Mouse (Mus musculus) neural tube, embryonic 15.5 days (tissue): ENCODE data around the gene Gp5. TPM values are rescaled to one million over a fixed set of nuclear protein-coding genes. Genes with fewer than 3 reads are reported as not detected.

Source experiments
- ATAC-seq: fragments of 200-750 bp; cut with Nextera tagmentation; 2 replicates; pipeline ENCODE4 v1.8.0; 2017; ENCODE audit warnings: mild to moderate bottlenecking, moderate TSS enrichment, moderate library complexity; ENCODE audit not compliant: low FRiP score
- H3K27ac ChIP-seq: fragments of 300-500 bp; sonication (generic); replicated peaks from 2 replicates; pipeline ENCODE4 v1.5.1; 2015; ENCODE audit warnings: mild to moderate bottlenecking, inconsistent platforms
- H3K27me3 ChIP-seq: fragments of 300-500 bp; sonication (generic); replicated peaks from 2 replicates; pipeline ENCODE4 v1.6.1; 2015; ENCODE audit warnings: inconsistent platforms
- H3K36me3 ChIP-seq: fragments of 300-500 bp; sonication (generic); 2 replicates; pipeline ENCODE4 v1.6.1; 2015; ENCODE audit warnings: inconsistent platforms
- H3K4me1 ChIP-seq: fragments of 300-500 bp; sonication (generic); 2 replicates; pipeline ENCODE4 v1.6.1; 2015; ENCODE audit warnings: inconsistent platforms
- H3K4me2 ChIP-seq: fragments of 300-500 bp; sonication (generic); 2 replicates; pipeline ENCODE4 v1.6.1; 2015; ENCODE audit warnings: inconsistent platforms, mild to moderate bottlenecking, moderate library complexity
- H3K4me3 ChIP-seq: fragments of 300-500 bp; sonication (generic); replicated peaks from 2 replicates; pipeline ENCODE4 v1.5.1; 2015; ENCODE audit warnings: mild to moderate bottlenecking, inconsistent platforms
- H3K9ac ChIP-seq: fragments of 300-500 bp; sonication (generic); replicated peaks from 2 replicates; pipeline ENCODE4 v1.6.1; 2015; ENCODE audit warnings: mild to moderate bottlenecking, inconsistent platforms
- H3K9me3 ChIP-seq: fragments of 300-500 bp; sonication (generic); replicated peaks from 2 replicates; pipeline ENCODE4 v1.6.1; 2016; ENCODE audit warnings: inconsistent platforms
- WGBS: fragments of 180-500 bp; shearing (Covaris S2); methylation state at CpG from one replicate; pipeline ENCODE4 v1.1.7; 2015; ENCODE audit warnings: mixed read lengths; 5-methylcytosine and 5-hydroxymethylcytosine counted together
- polyA plus RNA-seq: library from polyadenylated mRNA; unstranded; fragments of >200 nt; fragmentation: Nextera tagmentation; extraction: Ambion mirVana; gene quantifications from 2 replicates; pipeline ENCODE4 v1.2.1, GENCODE M21; 2015

Gene Gp5
- polyA plus RNA-seq, 1 experiment from 2014 or later, result 0.52 TPM

GRCm38 (mm10) chr16:30302686-30303085 is 7.9 kb downstream of the Gp5 start:
- no peaks in the 10 kb centered on the region for H3K4me1 ChIP-seq
- 90% methylated on average over 6 of the region's 6 CpGs for WGBS
- H3K36me3 ChIP-seq, result no peaks in the 10 kb centered on the region

GRCm38 (mm10) chr16:30299711-30300277 is 10.8 kb downstream of the Gp5 start:
- ATAC-seq, result no peak
- H3K27me3 ChIP-seq, result 0 out of 2 replicates have a peak, but pooled peaks cover 5% of the 10 kb centered on the region
- no peak overlapping the region for H3K9ac ChIP-seq
- WGBS, result 77% methylated on average over 10 of the region's 10 CpGs
- no peak overlapping the region for H3K4me3 ChIP-seq
- H3K36me3 ChIP-seq, result no peaks in the 10 kb centered on the region
- no peaks in the 10 kb centered on the region for H3K9me3 ChIP-seq
- H3K27ac ChIP-seq, result no peak overlapping the region
- H3K4me2 ChIP-seq, result no peak overlapping the region
- H3K4me1 ChIP-seq, result no peaks in the 10 kb centered on the region

More at GRCm38 (mm10) chr16:30302686-30303085, 7.9 kb downstream of the Gp5 start:
- no peak for ATAC-seq
- no peak overlapping the region for H3K27ac ChIP-seq
- no peak overlapping the region for H3K4me2 ChIP-seq
- H3K4me3 ChIP-seq, result no peak overlapping the region
- H3K27me3 ChIP-seq, result peaks cover 20% of the 10 kb centered on the region
- H3K9ac ChIP-seq, result no peak overlapping the region
- no peaks in the 10 kb centered on the region for H3K9me3 ChIP-seq

- no peak for ATAC-seq
- H3K27ac ChIP-seq, result no peak overlapping the region
- H3K9me3 ChIP-seq, result no peaks in the 10 kb centered on the region
- H3K4me2 ChIP-seq, result no peak overlapping the region
- H3K9ac ChIP-seq, result no peak overlapping the region
- H3K4me1 ChIP-seq, result no peaks in the 10 kb centered on the region
- no peak overlapping the region for H3K4me3 ChIP-seq
- no peaks in the 10 kb centered on the region for H3K36me3 ChIP-seq
- H3K27me3 ChIP-seq, result no peaks in the 10 kb centered on the region
- WGBS, result 91% methylated on average over 7 of the region's 7 CpGs
Observed at GRCm38 (mm10) chr16:30297450-30297849, 13.1 kb downstream of the Gp5 start.

- no peak overlapping the region for H3K4me3 ChIP-seq
- no peak overlapping the region for H3K27ac ChIP-seq
- ATAC-seq, result no peak
- no peaks in the 10 kb centered on the region for H3K9me3 ChIP-seq
- WGBS, result 90% methylated on average over 11 of the region's 11 CpGs
- H3K9ac ChIP-seq, result no peak overlapping the region
- H3K27me3 ChIP-seq, result no peaks in the 10 kb centered on the region
- no peak overlapping the region for H3K4me2 ChIP-seq
- no peaks in the 10 kb centered on the region for H3K4me1 ChIP-seq
- H3K36me3 ChIP-seq, result no peaks in the 10 kb centered on the region
Observed at GRCm38 (mm10) chr16:30296601-30297275, 13.8 kb downstream of the Gp5 start.

GRCm38 (mm10) chr16:30295106-30295505 is 15.5 kb downstream of the Gp5 start:
- H3K27ac ChIP-seq, result no peak overlapping the region
- H3K36me3 ChIP-seq, result no peaks in the 10 kb centered on the region
- no peak overlapping the region for H3K4me2 ChIP-seq
- ATAC-seq, result no peak
- H3K4me3 ChIP-seq, result no peak overlapping the region
- WGBS, result 94% methylated on average over 7 of the region's 7 CpGs
- no peaks in the 10 kb centered on the region for H3K4me1 ChIP-seq
- H3K9me3 ChIP-seq, result no peaks in the 10 kb centered on the region
- no peak overlapping the region for H3K9ac ChIP-seq
- H3K27me3 ChIP-seq, result no peaks in the 10 kb centered on the region

GRCm38 (mm10) chr16:30290436-30290835 is 20.1 kb downstream of the Gp5 start:
- no peak for ATAC-seq
- 68% methylated on average over 6 of the region's 6 CpGs for WGBS
- Histone ChIP-seq H3K4me2 (no peak overlapping the region), H3K4me3 (no peak overlapping the region), H3K27ac (no peak overlapping the region), H3K9ac (no peak overlapping the region), H3K9me3 (no peaks in the 10 kb centered on the region), H3K4me1 (no peaks in the 10 kb centered on the region), H3K27me3 (no peaks in the 10 kb centered on the region), H3K36me3 (no peaks in the 10 kb centered on the region)

GRCm38 (mm10) chr16:30285701-30286100 is 24.9 kb downstream of the Gp5 start:
- Histone ChIP-seq H3K4me3 (no peak overlapping the region), H3K4me2 (no peak overlapping the region), H3K4me1 (peaks cover 18% of the 10 kb centered on the region), H3K27ac (no peak overlapping the region), H3K36me3 (no peaks in the 10 kb centered on the region), H3K27me3 (peaks cover 40% of the 10 kb centered on the region), H3K9me3 (no peaks in the 10 kb centered on the region), H3K9ac (no peak overlapping the region)
- no peak for ATAC-seq
- 66% methylated on average over 4 of the region's 4 CpGs for WGBS

GRCm38 (mm10) chr16:30283743-30284337 is 26.7 kb downstream of the Gp5 start:
- ATAC-seq, result peak; percentile 53; the same call in 1 of the 2 replicates
- no peaks in the 10 kb centered on the region for H3K9me3 ChIP-seq
- peak overlapping the region; percentile 26 for H3K4me3 ChIP-seq
- H3K27ac ChIP-seq, result no peak overlapping the region
- WGBS, result 2% methylated on average over 15 of the region's 15 CpGs
- no peak overlapping the region for H3K9ac ChIP-seq
- H3K4me2 ChIP-seq, result peak overlapping the region; percentile 59
- H3K27me3 ChIP-seq, result peaks cover 40% of the 10 kb centered on the region
- H3K4me1 ChIP-seq, result peaks cover 18% of the 10 kb centered on the region
- no peaks in the 10 kb centered on the region for H3K36me3 ChIP-seq

- Histone ChIP-seq H3K36me3 (no peaks in the 10 kb centered on the region), H3K27me3 (peaks cover 40% of the 10 kb centered on the region), H3K27ac (no peak within 1 kb of the TSS), H3K4me3 (peak within 1 kb of the TSS; percentile 26), H3K4me1 (peaks cover 22% of the 10 kb centered on the region), H3K9ac (0 out of 2 replicates have a peak within 1 kb of the TSS, but pooled peaks have one; percentile 2), H3K9me3 (no peaks in the 10 kb centered on the region), H3K4me2 (peak within 1 kb of the TSS; percentile 59)
- 0 out of 2 replicates have a peak, but pooled peaks have one; percentile 21 for ATAC-seq
- 6% methylated on average over 34 of the region's 34 CpGs for WGBS
Observed at GRCm38 (mm10) chr16:30282844-30283495, 27.6 kb downstream of the Gp5 start, which contains the start of gene Lrrc15. Lrrc15 (minus strand) TSS chr16:30283256.

- ATAC-seq, result no peak
- Histone ChIP-seq H3K27me3 (peaks cover 40% of the 10 kb centered on the region), H3K4me1 (peaks cover 22% of the 10 kb centered on the region), H3K4me3 (no peak overlapping the region), H3K4me2 (no peak overlapping the region), H3K9ac (no peak overlapping the region), H3K27ac (no peak overlapping the region), H3K9me3 (no peaks in the 10 kb centered on the region), H3K36me3 (no peaks in the 10 kb centered on the region)
- 5% methylated on average over 4 of the region's 4 CpGs for WGBS
Observed at GRCm38 (mm10) chr16:30280676-30281297, 29.8 kb downstream of the Gp5 start.

- H3K4me3 ChIP-seq, result no peak overlapping the region
- H3K4me2 ChIP-seq, result no peak overlapping the region
- peaks cover 24% of the 10 kb centered on the region for H3K27me3 ChIP-seq
- no peak overlapping the region for H3K9ac ChIP-seq
- WGBS, result 57% methylated on average over 11 of the region's 11 CpGs
- no peaks in the 10 kb centered on the region for H3K36me3 ChIP-seq
- H3K27ac ChIP-seq, result no peak overlapping the region
- peaks cover 13% of the 10 kb centered on the region for H3K4me1 ChIP-seq
- no peaks in the 10 kb centered on the region for H3K9me3 ChIP-seq
- ATAC-seq, result no peak
Observed at GRCm38 (mm10) chr16:30278406-30278805, 32.2 kb downstream of the Gp5 start.
